Mouse (Mus musculus): ENCODE results near the gene Kiz. TPM values are rescaled to one million over a fixed set of nuclear protein-coding genes. Genes with fewer than 3 reads are reported as not detected.

Kiz gene
- polyA plus RNA-seq, 2 experiments from 2014 or later, result 16.3 to 20.0 TPM

DNA sequence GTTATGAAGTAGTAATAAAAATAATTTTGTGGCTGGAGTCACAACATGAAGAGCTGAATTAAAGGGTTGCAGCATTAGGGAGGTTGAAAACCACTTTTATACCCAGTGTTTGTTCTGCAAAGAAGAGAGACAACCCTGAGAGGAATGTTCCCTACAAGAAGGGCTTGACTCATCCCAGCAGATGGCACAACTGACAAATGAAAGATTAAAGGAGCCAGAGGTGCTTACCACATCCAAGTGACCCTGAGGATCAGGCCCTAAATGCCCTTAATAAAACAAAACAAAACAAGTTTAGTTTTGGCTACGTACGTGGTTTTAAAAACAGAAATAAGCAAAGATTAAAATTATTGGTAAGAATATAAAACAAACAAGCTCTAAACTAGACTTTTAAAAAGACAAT lies 129.2 kb downstream of the Kiz start:
- no peak for ATAC-seq

DNA sequence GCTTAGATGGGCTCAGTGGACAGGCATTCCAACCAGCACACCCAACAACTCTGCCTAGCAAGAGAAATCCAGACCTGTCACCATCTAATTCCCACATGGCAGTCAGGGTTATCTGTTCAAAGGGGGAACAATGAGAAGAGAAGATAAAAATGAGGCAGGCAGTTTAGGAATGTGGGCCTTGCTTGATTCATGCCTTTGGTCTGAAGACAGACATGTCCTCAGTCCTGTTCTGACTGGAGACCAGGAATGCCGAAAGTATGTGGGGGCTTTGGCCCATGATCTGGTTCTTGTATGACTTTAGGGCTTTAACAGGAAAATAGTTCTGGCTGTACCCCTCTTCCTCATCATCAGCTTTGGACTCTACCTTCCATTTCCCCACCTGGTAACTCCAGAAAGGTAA lies 130.1 kb downstream of the Kiz start:
- no peak for ATAC-seq

- ATAC-seq, result no peak
Observed at GRCm38 (mm10) chr2:146986429-146986828, 130.8 kb downstream of the Kiz start.

GRCm38 (mm10) chr2:147007265-147007664 lies 151.6 kb downstream of the Kiz start:
- ATAC-seq, result no peak

GRCm38 (mm10) chr2:147009084-147009483 lies 153.4 kb downstream of the Kiz start:
- ATAC-seq, result no peak

DNA sequence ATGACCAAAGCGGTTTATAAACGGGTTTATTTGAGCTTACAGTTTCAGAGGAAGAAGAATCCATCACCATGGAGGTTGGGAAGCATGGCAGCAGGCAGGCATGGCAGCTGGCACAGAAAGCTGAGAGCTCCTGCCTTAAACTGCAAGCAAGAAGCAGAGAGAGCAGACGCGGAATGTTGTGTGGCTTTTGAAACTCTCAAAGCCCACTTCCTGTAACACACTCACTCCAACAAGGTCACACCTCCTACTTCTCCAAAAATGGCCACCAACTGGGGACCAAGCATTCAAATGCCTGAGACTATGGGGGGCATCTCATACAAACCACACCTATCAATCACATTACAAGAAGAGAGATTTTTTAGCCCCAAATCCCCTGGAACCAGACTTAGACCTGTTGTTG lies 154.5 kb downstream of the Kiz start:
- ATAC-seq, result no peak

DNA sequence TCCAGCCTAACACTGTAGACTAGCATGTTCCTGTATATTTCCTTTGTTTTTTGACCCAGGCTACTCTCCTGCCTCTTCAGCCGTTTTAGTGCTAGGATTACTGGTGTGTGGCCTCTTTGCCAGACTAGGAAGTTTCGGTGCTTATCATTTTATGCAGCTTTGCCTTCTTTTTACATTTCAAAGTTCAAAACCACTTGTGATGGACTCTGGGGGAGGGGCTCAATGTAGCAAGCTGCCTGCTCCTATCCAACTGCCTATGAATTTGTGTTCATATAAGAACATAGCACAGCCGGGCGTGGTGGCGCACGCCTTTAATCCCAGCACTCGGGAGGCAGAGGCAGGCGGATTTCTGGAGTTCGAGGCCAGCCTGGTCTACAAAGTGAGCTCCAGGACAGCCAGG lies 155.3 kb downstream of the Kiz start:
- no peak for ATAC-seq

GRCm38 (mm10) chr2:147011474-147012140 lies 155.9 kb downstream of the Kiz start:
- peak; percentile 26 for ATAC-seq

DNA sequence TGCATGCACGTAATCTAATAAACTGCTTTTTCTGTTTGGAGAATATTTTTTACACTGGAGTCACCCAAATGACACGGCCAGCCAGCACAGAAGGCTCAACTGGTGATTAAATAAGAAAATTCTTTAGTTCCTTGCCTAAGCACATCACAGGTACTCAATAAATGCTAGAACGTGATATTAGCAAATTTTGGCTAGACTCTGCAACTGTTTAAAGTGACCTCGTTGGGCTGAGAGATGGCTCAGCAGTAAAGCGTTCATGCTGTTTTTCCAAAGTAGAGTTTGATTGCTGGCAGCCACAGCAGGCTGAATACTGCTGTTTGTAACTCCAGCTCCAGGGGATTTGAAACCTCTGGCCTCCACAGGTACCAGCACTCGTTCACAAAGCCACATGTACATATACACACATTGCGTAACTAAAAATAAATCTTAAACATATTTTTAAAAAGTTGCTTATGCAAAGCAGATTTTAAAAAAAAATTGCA lies 156.5 kb downstream of the Kiz start:
- ATAC-seq, result peak; percentile 2

- ATAC-seq, result peak; percentile 84
Observed at GRCm38 (mm10) chr2:147012623-147013184, 157.0 kb downstream of the Kiz start, which contains the start of gene Xrn2. Gene Xrn2, plus strand, starts transcription at chr2:147012996.

DNA sequence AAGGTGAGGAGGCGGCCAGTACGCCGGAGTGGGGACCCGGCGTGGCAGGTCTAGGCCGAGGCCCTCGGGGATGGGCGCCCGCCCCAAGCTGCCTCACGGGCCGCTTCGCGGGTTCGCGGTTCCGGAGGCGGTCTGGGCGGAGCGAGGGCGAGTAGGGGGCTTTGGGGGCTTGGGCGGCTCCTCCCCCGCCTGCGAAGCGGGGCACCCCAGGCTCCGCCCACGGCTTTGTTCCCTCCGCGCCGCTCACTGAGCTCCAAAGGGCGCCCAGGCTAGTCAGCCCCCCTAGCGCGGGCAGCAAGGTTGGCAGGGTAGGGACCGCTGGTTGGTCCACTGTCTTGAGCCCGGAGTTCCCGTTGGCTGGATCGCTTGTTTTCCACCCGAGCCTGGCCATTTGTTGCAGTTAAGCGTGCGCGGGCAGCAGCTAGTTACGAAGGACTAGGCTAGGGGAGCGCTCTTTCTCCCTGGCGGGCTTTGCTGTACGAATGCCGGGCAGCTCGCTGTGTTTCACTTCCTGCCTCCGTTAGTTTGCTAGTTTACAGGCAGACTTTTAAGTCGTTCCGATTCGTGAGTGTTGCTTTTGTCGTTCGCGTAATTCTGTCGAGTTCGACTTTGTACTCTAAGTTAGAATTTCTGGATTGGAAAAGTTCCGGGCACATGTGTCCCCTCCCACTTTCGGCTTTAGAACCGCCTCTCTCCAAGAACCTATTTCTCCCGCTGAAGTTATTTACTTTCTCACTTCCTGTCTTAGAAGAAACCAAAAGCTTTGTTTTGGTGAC lies 157.7 kb downstream of the Kiz start:
- ATAC-seq, result peak; percentile 16

GRCm38 (mm10) chr2:147014101-147014886 lies 158.6 kb downstream of the Kiz start:
- ATAC-seq, result no peak

Other genes starting within 250 kb of the Kiz start
- gene Xrn2, start 157.1 kb downstream of the Kiz start, polyA plus RNA-seq (2017; shearing (Covaris generic)), result 100 to 1,000 TPM; 173 to 239 TPM
- gene Nkx2-4, start 229.6 kb downstream of the Kiz start, polyA plus RNA-seq (2017; shearing (Covaris generic)), result not detected

All from activated CD4-positive, CD25-positive, alpha-beta regulatory T cell, adult 4 months (primary cell).